Mouse (Mus musculus) lung, adult 18-20 months (tissue): ENCODE measurements around the gene Olfr76.
"Not testable (repeated sequence)": the region's sequence is repeated elsewhere in the genome, so short reads cannot be mapped to it uniquely, and the experiment has no call there.

ENCODE experiments used
- DNase-seq, 2 experiments: peaks; one replicate each; pipeline ENCODE4 v3.0.0; 2022; ENCODE audit warnings: mixed read lengths in 2 of 2

Gene Olfr76

DNA sequence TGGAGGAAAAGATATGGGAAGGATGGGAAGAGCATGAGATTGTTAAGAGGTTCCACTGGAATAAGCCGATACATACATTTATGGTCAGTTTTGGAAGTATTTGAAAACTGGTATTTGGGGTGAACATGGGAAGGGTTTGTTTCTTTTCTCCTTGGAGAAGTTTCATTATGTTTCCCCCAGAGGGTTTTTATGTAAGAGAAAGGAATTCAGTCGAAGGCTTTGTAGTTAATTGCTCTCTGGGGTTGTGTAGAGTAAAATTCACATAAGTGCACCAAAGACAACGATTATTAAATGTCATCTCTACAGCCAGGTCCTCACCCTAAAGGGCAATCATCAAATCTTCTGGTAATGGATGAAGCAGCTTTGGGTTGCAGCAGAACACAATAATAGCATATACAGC, at the start of gene Olfr76:
Gene Olfr76 (minus strand): TSS at position 101 of the 400 bp plus-strand sequence.
- no peak for DNase-seq

DNA sequence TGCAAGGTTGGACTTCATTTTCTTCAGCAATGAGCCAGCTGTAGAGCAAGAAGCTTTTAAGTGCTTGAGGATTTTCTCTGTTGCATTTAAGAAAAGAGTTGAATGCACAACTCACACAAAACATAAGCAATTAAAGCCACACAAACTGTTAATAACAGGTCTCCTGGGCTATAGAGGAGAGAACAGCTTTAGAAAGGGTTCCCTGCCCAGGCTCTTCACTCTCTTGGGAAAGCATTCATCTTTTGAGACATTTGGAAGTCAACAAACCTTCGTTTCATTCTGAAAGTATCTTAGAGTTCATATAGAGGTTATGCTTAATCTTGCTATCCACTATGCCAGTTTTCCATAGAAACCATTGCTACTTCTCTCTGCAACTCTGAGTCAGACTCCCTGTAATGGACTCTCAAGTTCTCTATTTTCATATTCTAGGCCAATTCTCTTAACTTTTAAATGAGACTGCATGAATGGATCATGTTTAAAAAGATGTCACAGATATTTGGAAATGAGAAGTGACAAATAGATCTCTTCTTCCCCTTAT, 47.1 kb upstream of the Olfr76 start, which contains the start of gene Olfr1555-ps1:
Gene Olfr1555-ps1 (minus strand): TSS at position 51 of the 538 bp plus-strand sequence.
- DNase-seq: not testable (repeated sequence)

DNA sequence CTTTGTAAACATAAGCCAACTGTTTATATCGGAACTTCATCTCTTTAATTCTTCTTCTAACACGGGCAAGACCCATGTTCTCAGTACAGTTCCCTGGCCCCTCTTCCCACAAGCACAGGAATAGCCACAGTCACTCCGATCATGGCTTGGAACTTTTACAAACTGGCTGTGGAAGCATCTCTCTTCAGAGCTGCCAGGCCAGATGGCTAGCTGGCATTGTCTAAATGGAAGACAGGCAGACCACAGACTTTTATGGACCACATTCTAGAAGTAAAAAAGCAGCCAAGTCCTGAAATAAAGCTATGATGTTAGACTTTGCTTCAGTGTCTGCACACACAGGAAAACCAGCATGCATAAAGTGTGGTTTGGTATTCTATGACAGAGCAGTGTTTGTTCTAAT, 22.4 kb upstream of the Olfr76 start:
- DNase-seq: no peak

DNA sequence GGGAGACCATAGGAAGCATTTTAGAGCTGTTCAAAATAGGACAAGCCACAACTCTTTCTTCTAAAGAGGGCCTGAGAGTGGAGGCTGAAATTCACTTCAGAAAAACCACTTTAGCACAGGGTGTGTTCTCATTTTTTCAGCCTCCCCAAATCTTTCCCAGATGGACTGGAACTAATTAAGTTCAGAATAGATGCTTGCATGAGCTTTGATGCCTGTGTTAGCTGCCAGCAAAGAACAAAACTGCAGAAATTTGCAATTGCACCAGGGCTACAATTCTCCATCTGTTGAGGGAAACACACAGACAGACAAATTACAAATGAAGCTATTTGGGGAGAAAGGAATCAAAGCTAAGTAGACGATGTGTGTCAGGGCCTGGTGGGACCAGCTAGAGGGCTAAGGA, 20.4 kb upstream of the Olfr76 start:
- no peak for DNase-seq

DNA sequence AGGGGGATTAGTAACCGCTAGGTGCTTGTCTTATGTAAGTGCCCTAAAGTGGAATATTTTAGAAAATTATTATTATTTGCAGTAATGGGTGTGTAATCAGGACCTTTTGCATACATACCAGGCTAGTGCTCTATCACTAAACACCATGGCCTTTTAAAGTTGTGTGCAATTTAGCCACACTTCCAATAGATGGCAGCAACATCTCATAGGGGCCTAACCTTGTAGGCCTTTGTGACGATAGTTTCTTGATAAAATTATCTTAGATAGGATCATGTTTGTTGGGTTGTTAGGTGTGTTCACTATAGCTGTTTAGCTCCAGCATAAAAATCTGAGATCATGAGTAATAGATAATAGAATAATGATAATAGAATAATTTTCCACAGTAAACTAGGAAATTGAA, 11.3 kb upstream of the Olfr76 start:
- DNase-seq: peak in 1 of 2 experiments; percentile 10

DNA sequence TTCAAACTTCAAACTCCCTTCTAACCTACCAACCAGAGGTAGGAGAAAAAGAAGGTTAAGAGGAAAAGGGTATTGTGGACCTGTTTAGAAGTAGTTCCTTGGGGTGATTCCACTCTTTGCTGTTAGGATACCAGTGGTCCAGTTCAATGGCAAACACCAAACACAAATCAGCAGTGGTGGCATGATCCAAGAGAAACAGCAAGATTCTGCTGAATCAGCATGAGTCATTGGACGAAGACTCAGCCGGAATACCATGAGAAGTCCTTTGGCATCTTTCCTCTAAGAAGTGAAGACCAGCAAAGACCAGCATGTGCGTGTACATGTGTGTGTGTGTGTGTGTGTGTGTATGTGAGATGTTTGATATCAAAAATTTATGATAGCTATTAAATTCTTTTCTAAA, 6.5 kb downstream of the Olfr76 start:
- DNase-seq: no peak

DNA sequence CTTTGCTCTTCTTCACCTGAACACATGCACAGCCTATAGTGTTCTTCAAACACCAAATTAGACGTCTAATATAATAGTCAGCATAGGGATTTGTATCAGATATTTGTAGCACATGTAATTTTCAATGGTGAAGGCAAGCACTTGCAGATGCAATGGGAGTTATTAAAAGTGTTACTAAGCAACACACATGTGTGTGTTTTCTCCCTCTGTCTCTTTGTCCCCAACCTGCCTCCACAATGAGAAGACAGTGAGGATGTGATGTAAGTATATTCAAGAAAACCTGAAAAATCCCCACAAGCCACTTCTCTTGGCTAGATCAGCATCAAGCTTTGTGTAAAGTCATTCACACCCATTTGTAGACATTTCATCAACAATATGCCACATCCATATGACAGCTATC, 7.2 kb downstream of the Olfr76 start, which contains the start of gene Olfr1428:
Gene Olfr1428 (minus strand): TSS at position 101 of the 400 bp plus-strand sequence.
- DNase-seq: no peak

DNA sequence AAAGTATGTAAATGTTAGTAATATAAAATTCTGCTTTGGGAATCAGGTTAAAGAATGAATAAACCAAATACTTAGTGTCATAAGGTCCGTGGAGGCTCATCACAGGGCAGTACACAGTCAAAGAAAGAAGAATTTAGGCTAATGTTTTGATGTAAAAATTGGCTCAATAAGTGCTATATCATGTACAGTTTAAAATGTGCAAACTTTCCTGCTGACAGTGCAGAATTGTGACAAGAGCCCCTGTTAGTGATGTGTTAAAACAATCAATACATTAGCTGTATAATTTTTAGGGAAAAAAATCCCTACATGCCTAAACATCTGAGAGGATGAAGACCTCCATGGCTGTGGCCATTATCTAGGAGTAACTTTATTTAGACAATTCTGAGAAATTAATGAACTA, 9.2 kb downstream of the Olfr76 start:
- no peak for DNase-seq

DNA sequence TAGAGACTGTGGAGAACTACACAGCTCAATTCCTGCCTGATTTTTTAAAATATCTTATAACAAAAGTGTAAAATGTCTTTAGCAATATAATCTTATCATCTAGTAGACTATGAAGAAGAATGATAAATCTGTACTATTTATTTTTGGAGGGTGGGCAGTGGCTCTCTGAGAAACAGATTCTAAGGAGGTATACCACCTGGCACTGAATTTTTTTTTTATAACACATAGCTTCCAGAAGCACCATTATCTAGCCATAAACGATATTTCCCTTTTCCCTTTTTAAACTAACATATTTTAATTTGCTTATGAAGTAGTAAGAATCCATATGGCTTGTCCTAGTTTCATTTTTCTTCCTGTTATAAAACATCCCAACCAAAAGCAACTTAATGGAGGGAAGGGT, 18.5 kb downstream of the Olfr76 start:
- no peak for DNase-seq

DNA sequence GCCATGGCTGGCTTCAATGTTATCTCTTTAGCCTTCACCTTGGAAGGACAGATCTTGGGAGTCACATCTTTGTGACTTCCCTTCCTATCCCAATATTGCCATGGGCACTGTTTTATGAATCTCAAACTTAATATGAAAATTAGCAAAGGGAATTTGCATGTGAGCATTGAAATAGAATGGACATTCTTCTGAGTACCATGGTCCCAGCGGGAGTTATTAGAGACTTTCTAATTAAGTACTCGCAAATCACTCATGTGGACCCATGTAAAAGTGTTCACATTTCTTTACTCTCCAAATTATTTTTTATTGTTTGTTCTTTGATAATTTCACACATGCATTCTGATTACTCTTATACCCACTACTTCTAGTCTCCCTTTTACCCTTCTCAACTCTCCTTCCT, 19.8 kb downstream of the Olfr76 start, which contains the start of gene Olfr1427:
Gene Olfr1427 (minus strand): TSS at position 101 of the 400 bp plus-strand sequence.
- DNase-seq: no peak

DNA sequence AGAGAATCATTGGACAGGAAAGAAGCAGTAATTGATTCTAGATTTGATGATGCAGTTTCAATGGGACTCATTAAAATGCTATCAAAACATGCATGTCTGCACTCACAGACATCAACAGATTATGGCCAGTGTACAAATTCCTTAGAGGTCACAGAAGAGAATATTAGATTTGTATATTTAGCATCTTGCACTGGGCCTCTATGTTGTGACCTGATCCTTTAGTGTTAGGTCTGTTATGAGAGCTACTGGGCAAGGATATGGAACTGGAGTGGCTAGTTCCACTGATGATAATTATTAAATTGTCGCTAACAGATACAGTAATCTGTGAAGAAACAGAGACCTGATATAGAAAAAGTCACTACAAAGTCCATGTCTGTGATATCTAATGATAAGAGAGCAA, 31.1 kb downstream of the Olfr76 start, which contains the start of gene Olfr1426:
Gene Olfr1426 (minus strand): TSS at position 101 of the 400 bp plus-strand sequence.
- DNase-seq: no peak

DNA sequence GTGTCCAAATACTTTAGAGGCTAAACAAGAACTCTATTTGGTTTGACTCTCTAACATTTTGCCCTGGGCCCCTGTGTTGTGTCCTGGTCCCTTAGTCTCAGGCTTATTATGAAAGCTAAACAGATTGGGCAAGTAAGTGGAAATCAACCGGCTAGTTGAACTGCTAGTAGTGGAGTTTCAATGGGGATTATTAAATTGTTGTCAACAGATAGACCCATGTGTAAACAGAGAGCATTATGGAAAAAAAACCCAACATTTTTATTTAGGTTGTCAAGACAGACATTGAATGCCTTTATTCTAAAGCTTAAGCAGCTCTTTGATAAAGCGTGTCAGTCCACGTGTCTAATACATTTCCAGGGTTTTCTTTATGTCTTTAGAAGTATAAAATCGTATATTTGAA, 45.4 kb downstream of the Olfr76 start, which contains the start of gene Olfr1425:
Gene Olfr1425 (minus strand): TSS at position 101 of the 400 bp plus-strand sequence.
- DNase-seq: not testable (repeated sequence)

DNA sequence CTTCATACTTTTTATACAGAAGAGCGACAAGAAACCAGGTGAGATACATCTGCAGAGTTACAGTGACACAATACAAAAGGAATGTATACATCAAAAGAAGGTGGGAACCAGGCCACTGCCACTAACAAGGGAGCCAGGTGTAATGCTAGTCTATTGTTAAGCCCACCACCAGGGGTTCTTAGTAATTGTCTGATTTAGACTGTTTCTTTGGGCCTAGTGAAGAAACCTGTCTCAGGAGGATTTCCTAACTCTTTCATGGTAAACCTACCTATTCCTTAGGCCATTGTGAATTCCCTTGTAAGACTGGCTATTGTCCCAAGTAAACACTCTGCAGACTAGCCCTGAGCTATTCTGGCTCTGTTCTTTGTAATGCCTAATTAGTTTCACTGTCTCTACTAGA, 53.5 kb downstream of the Olfr76 start:
- not testable (repeated sequence) for DNase-seq
